Mouse (Mus musculus): ENCODE results near the gene Kmt5a. TPM values are rescaled to one million over a fixed set of nuclear protein-coding genes. Genes with fewer than 3 reads are reported as not detected.
"Not testable (repeated sequence)": the region's sequence is repeated elsewhere in the genome, so short reads cannot be mapped to it uniquely, and the experiment has no call there.

Kmt5a gene
- total RNA-seq, 2 experiments from 2014 or later: 240 to 370 TPM

- no peak for ATAC-seq (ENCODE audit: poor library complexity, severe bottlenecking)
Measured at GRCm38 (mm10) chr5:124445621-124446293, 6.0 kb downstream of the Kmt5a start.

GRCm38 (mm10) chr5:124446301-124446881, 6.7 kb downstream of the Kmt5a start:
- ATAC-seq (ENCODE audit: poor library complexity, severe bottlenecking): peak; percentile 77

- no peak for ATAC-seq (ENCODE audit: poor library complexity, severe bottlenecking)
Measured at GRCm38 (mm10) chr5:124449494-124449893, 9.8 kb downstream of the Kmt5a start.

DNA sequence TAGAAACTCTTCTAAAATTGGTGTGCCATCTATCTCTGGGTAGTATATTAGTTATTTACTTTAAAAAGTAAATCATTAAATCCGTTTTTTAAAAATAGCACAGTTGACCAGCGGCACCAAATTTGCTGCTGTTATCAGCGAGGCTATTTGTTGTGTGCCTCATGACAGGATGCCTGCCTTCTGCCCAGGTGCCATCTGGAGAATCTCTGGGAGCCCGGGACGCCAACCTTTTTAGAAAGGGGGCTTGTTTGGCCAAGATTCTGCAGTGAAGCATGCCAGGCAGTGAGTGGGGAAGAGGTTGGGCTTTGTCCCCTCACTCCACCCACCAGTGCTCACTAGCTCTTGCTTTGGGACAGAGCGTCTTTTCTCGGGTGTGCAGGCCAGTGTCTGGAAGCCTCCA, 10.3 kb downstream of the Kmt5a start:
- no peak for ATAC-seq (ENCODE audit: poor library complexity, severe bottlenecking)

DNA sequence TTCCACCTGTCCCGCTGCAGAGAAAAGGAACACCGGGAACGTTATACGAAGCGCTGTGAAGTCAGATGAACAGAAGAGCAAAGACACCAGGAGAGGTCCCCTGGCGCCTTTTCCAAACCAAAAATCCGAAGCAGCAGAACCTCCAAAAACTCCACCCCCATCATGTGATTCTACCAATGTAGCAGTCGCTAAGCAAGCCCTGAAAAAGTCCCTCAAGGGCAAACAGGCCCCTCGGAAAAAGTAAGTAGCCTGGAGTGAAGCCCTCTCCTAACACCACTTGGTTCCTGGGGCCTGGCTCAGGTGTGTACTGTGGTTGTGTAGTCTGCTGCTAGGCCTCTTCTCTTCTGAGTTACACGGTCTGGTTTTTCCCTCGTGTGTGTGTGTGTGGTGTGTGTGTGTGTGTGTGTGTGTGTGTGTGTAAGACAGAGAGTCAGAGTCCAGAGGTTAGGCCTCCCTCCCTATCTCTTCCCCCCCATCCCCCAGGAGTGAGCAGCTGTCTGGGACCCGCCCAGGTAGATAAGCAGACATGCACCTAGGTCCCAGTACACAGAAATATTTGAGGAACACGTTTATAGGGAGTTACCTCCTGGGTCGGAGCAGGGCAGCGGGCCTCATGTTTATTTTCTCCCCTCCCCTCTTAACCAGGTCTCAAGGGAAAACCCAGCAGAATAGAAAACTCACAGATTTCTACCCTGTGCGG, 11.1 kb downstream of the Kmt5a start:
- no peak for ATAC-seq (ENCODE audit: poor library complexity, severe bottlenecking)

DNA sequence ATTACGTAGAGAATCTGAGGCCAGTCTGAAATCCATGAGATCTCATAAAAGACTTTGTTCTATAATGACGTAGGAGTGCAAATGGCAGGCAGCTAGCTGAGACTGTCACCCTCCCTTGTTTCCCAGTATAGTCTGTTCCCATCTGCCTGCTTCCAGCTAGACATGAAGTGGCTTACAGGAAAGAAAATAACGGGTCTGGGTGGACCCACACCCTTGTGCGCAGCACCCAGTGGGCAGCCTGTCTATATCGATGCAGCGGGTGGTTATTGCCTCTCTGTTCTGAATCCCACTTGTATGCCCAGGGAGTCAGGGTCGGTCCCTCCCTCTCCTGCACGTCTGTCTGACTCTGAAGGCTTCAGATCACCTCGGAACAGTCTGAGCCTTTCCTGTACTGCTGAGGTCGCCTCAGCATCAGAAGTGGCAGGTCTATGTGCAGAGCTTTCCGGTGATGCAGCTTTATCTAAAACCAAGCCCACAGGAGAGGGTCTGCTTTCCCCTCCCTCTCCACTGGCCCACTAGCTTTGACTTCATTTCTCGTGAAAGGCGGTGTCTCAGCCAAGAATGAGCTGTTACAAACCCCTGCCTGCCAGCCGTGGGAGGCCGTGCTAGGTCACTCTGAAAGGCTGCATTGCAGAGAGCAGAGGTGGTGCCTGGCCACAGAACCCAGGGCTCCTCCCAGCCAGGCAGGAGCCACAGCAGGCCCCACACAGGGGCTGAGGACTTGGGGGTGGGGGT, 12.9 kb downstream of the Kmt5a start:
- no peak for ATAC-seq (ENCODE audit: poor library complexity, severe bottlenecking)

DNA sequence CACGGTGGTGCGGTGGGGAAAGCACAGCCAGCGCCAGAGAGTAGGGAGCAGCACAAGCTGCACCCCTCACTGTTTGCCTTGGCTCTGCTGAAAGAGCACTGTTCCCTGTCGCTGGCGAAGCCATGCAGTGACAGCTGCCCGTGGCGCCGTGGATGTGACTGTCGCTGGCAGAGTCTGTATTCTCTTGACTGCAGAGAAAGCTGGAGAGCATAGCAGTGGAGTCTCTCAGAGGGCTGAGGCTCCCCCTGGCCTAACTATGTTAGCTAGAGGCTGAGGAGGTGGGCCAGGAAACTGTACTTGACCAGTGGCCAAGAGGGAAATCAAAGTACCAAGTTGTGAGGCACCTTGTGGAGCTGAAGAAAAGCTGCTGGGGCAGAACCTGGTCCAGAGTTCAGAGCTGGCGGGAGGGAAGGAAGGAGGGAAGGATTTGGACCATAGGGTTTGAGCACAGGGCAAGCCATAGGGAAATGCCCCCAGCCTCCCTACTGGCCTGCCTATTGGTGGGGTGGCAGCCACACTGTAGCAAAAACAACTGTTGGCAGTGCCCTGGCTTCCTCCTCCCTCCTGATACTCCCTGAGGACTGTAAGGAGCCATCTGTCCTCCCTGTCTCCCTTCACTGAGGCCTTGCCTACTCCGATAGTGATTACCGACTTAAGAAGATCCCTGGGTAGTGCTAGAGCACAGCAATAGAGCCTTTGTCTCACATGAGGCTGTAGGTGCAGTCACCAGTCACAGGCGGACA, 13.8 kb downstream of the Kmt5a start:
- ATAC-seq (ENCODE audit: poor library complexity, severe bottlenecking): no peak

DNA sequence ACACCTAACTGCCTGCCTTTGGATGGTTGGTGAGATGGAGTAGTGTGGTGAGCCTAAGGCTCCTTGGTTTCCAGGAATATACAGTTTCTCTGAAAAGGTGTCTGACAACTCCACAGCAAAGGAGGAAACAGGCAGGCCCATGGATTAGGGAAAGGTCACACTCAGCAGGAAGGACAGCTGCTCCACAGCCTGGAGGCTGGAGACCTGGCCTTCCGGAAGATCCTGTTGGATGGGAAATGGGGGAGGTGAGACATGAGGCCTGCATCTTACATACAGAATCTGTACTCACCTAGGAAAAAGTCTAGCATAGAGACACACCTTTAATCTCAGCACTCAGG, 14.3 kb downstream of the Kmt5a start:
- no peak for ATAC-seq (ENCODE audit: poor library complexity, severe bottlenecking)

DNA sequence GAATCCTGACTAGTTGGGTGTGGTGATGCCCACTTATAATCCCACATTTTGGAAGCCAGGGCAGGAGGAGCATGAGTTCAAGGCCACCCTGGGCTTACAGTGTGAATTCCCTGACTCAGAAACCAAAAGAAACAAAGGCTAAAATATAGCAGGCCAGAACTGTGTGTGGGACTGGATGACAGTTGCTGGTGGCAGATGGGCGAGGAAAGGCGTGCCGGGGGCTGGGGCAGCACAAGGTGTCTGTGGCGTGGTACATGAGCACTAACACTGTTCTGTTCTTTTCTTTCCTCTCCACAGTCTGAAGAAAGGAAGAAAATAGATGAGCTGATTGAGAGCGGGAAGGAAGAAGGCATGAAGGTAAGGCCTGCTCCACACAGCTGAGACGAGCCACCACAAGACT, 17.0 kb downstream of the Kmt5a start:
- ATAC-seq (ENCODE audit: poor library complexity, severe bottlenecking): no peak

- ATAC-seq (ENCODE audit: poor library complexity, severe bottlenecking): not testable (repeated sequence)
Measured at GRCm38 (mm10) chr5:124460922-124461321, 21.2 kb downstream of the Kmt5a start.

DNA sequence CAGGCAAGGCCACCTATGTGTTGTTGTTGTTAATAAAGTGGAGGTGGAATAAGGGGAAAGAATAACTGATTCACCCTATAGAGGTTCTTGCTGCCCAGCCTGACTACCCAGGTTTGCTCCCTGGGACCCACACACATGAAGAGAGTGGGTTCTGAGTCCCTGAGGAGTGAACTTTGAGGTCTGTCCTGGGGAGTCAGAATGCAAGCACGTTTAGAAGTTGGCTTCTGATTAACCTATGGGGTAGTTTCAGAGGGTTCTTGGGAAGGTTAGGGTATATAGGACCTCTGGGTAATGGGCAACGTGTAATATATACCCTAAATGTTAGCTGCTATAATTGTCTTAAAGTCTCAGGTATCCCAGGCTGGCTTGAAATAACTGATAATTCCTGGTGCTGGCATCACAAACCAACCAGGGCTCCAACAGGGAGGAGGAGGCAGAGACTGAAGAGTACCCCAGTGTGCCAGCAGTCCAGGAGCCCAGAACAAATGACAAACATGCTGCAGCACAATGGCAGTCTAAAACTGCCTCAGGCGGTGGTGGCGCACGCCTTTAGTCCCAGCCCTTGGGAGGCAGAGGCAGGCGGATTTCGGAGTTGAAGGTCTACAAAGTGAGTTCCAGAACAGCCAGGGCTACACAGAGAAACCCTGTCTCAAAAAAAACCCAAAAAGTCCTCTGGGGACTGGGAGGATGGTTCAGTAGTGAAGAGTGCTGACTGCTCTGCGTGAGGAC, 22.7 kb downstream of the Kmt5a start:
- ATAC-seq (ENCODE audit: poor library complexity, severe bottlenecking): no peak

- no peak for ATAC-seq (ENCODE audit: poor library complexity, severe bottlenecking)
Measured at GRCm38 (mm10) chr5:124463462-124463861, 23.7 kb downstream of the Kmt5a start.

DNA sequence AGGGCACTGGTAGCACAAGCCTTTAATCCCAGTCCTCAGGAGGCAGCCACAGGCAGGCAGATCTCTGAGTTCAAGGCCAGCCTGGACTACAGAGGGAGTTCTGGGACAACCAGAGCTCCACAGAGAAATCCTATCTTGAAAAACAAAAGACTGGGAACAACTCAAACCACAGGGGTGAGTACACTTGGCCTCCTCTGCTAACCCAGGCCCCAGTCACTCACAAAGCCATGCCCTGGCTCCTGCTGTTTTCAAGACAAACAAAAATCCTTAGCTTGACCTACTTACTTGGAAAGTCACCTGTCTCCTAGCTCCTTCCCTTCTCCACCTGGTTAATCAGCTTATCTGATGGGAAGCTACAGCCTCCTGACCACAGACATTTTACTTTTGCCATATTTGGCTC, 25.2 kb downstream of the Kmt5a start:
- no peak for ATAC-seq (ENCODE audit: poor library complexity, severe bottlenecking)

GRCm38 (mm10) chr5:124467766-124468165, 28.0 kb downstream of the Kmt5a start:
- peak; percentile 85 for ATAC-seq (ENCODE audit: poor library complexity, severe bottlenecking)

DNA sequence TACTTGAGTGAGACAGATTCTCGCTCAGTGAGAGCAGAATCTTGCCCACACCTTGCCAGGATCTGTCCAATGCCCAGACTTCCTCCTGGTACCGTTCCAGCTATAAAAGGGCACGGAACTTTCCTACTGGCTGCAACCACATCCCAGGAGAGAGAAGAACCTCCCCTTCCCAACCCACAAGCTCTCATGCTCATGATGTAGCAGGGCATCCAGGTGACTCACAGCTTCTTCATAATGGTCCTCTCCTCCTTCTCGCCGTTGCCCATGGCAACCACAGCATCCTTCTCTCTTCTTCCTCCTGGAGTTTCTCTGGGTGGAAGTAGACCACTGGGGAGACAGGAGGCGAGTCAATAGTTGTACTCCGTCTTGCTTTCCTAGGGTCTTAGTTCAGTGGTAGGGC, 28.6 kb downstream of the Kmt5a start:
- peak; percentile 31; the same call in 1 of the 2 replicates for ATAC-seq (ENCODE audit: poor library complexity, severe bottlenecking)

- ATAC-seq (ENCODE audit: poor library complexity, severe bottlenecking): no peak
Measured at GRCm38 (mm10) chr5:124469486-124469885, 29.8 kb downstream of the Kmt5a start.

DNA sequence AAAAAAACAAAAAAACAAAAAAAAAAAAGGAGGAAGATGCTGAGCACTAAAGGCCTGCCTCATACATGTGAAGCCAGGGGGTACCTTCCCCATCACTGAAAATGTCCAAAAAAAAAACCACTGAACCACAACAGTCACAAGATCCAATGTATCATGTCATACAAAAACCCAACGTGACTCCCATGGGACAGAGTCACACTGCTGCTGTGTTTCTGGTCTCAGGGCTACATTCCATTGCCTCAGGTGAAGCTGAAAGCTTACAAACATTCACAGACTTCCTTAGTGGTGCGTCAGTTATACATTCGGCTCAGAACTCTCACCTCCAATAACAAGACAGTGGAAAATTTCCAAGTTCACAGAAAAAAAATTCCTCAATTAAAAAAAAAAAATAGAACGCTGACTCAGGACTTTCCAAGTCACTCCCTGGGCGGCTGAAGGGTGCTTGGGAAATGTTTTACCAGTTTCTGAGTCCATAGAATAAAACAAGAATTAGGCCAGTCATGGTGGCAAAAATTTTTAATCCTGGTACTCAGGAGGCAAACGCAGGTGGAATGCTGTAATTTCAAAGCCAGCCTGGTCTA, 31.0 kb downstream of the Kmt5a start:
- ATAC-seq (ENCODE audit: poor library complexity, severe bottlenecking): no peak

GRCm38 (mm10) chr5:124478873-124479204, 39.1 kb downstream of the Kmt5a start:
- no peak for ATAC-seq (ENCODE audit: poor library complexity, severe bottlenecking)

GRCm38 (mm10) chr5:124480119-124480518, 40.4 kb downstream of the Kmt5a start:
- ATAC-seq (ENCODE audit: poor library complexity, severe bottlenecking): peak; percentile 11; the same call in 1 of the 2 replicates

- ATAC-seq (ENCODE audit: poor library complexity, severe bottlenecking): no peak
Measured at GRCm38 (mm10) chr5:124481714-124482113, 42.0 kb downstream of the Kmt5a start.

All from megakaryocyte, adult 5-6 weeks (primary cell).